Mouse (Mus musculus) hindbrain, embryonic 11.5 days (tissue): ENCODE results near the gene Tmed9. TPM values are rescaled to one million over a fixed set of nuclear protein-coding genes. Genes with fewer than 3 reads are reported as not detected.
"Not testable (repeated sequence)": the region's sequence is repeated elsewhere in the genome, so short reads cannot be mapped to it uniquely, and the experiment has no call there.

Experiments
- ATAC-seq: fragments of 200-750 bp; cut with Nextera tagmentation; 2 replicates; pipeline ENCODE4 v1.8.0; 2017; ENCODE audit warnings: mild to moderate bottlenecking, moderate TSS enrichment, moderate library complexity; ENCODE audit not compliant: low FRiP score
- DNase-seq: peaks from one replicate; pipeline ENCODE4 v3.0.0-alpha.2; 2015; ENCODE audit warnings: low spot score
- H3K27ac ChIP-seq: fragments of 300-500 bp; sonication (generic); 2 replicates; pipeline ENCODE4 v1.5.1; 2014; ENCODE audit warnings: mild to moderate bottlenecking, low read depth, low read length
- H3K27me3 ChIP-seq: fragments of 300-500 bp; sonication (generic); 2 replicates; pipeline ENCODE4 v1.6.1; 2014; ENCODE audit warnings: mild to moderate bottlenecking, low read length, moderate library complexity, mixed read lengths; ENCODE audit not compliant: control insufficient read depth, insufficient read depth
- H3K36me3 ChIP-seq: fragments of 300-500 bp; sonication (generic); 2 replicates; pipeline ENCODE4 v1.6.1; 2014; ENCODE audit warnings: mild to moderate bottlenecking, low read length, moderate library complexity, mixed read lengths; ENCODE audit not compliant: control insufficient read depth, insufficient read depth
- H3K4me1 ChIP-seq: fragments of 300-500 bp; sonication (generic); replicated peaks from 2 replicates; pipeline ENCODE4 v1.6.1; 2014; ENCODE audit warnings: low read length, mixed read lengths; ENCODE audit not compliant: control insufficient read depth, insufficient read depth
- H3K4me2 ChIP-seq: fragments of 300-500 bp; sonication (generic); replicated peaks from 2 replicates; pipeline ENCODE4 v1.6.1; 2014; ENCODE audit warnings: mild to moderate bottlenecking, low read depth, low read length
- H3K4me3 ChIP-seq: fragments of 300-500 bp; sonication (generic); 2 replicates; pipeline ENCODE4 v1.5.1; 2014; ENCODE audit warnings: low read depth, low read length
- H3K9ac ChIP-seq: fragments of 300-500 bp; sonication (generic); 2 replicates; pipeline ENCODE4 v1.6.1; 2014; ENCODE audit warnings: low read depth, low read length
- H3K9me3 ChIP-seq: fragments of 300-500 bp; sonication (generic); 2 replicates; pipeline ENCODE4 v1.6.1; 2016; ENCODE audit warnings: low read length; ENCODE audit not compliant: control insufficient read depth
- WGBS: fragments of 180-500 bp; shearing (Covaris S2); extraction: QIAGEN DNeasy Blood & Tissue Kit; methylation state at CpG from one replicate; pipeline ENCODE4 v1.1.7; 2014; 5-methylcytosine and 5-hydroxymethylcytosine counted together
- polyA plus RNA-seq: library from polyadenylated mRNA; unstranded; fragments of >200 nt; fragmentation: Nextera tagmentation; extraction: Ambion mirVana; gene quantifications from 2 replicates; pipeline ENCODE4 v1.2.1, GENCODE M21; 2014

The Tmed9 gene
- polyA plus RNA-seq, 1 experiment from 2014 or later, result 63.8 TPM

GRCm38 (mm10) chr13:55549061-55549460 lies 24.5 kb upstream of the Tmed9 start:
- no peak overlapping the region for H3K27ac ChIP-seq
- H3K9ac ChIP-seq, result no peak overlapping the region
- WGBS, result 92% methylated on average over 15 of the region's 15 CpGs
- no peak overlapping the region for H3K4me2 ChIP-seq
- H3K27me3 ChIP-seq, result no peaks in the 10 kb centered on the region
- ATAC-seq (no peak), DNase-seq (no peak)
- H3K4me1 ChIP-seq, result no peaks in the 10 kb centered on the region
- H3K9me3 ChIP-seq, result no peaks in the 10 kb centered on the region
- H3K4me3 ChIP-seq, result no peak overlapping the region
- H3K36me3 ChIP-seq, result peaks cover 2% of the 10 kb centered on the region; the same call in 1 of the 2 replicates

GRCm38 (mm10) chr13:55555921-55556320 lies 17.6 kb upstream of the Tmed9 start:
- no peak overlapping the region for H3K4me3 ChIP-seq
- no peak overlapping the region for H3K9ac ChIP-seq
- no peak overlapping the region for H3K4me2 ChIP-seq
- ATAC-seq (no peak), DNase-seq (no peak)
- WGBS, result 95% methylated on average over 9 of the region's 9 CpGs
- no peak overlapping the region for H3K27ac ChIP-seq
- no peaks in the 10 kb centered on the region for H3K9me3 ChIP-seq
- H3K4me1 ChIP-seq, result no peaks in the 10 kb centered on the region
- H3K36me3 ChIP-seq, result peaks cover 2% of the 10 kb centered on the region; the same call in 1 of the 2 replicates
- H3K27me3 ChIP-seq, result no peaks in the 10 kb centered on the region

GRCm38 (mm10) chr13:55557499-55557898 lies 16.0 kb upstream of the Tmed9 start:
- Histone ChIP-seq H3K4me2 (no peak overlapping the region), H3K27ac (no peak overlapping the region), H3K27me3 (no peaks in the 10 kb centered on the region), H3K36me3 (peaks cover 2% of the 10 kb centered on the region; the same call in 1 of the 2 replicates), H3K4me1 (no peaks in the 10 kb centered on the region), H3K9ac (no peak overlapping the region), H3K4me3 (no peak overlapping the region), H3K9me3 (no peaks in the 10 kb centered on the region)
- DNase-seq (no peak), ATAC-seq (no peak)
- WGBS, result 96% methylated on average over 6 of the region's 6 CpGs

GRCm38 (mm10) chr13:55563266-55563879 lies 10.2 kb upstream of the Tmed9 start:
- 81% methylated on average over 7 of the region's 7 CpGs for whole genome bisulfite sequencing
- no peak for DNase-seq
- Histone ChIP-seq H3K4me2 (no peak overlapping the region), H3K27ac (no peak overlapping the region), H3K4me1 (no peaks in the 10 kb centered on the region), H3K27me3 (no peaks in the 10 kb centered on the region), H3K4me3 (no peak overlapping the region), H3K36me3 (no peaks in the 10 kb centered on the region), H3K9me3 (no peaks in the 10 kb centered on the region), H3K9ac (no peak overlapping the region)
- no peak for ATAC-seq

- H3K9me3 ChIP-seq, result no peaks in the 10 kb centered on the region
- DNase-seq (no peak), ATAC-seq (no peak)
- H3K9ac ChIP-seq, result no peak overlapping the region
- no peaks in the 10 kb centered on the region for H3K27me3 ChIP-seq
- no peak overlapping the region for H3K4me3 ChIP-seq
- 89% methylated on average over 6 of the region's 6 CpGs for WGBS
- H3K27ac ChIP-seq, result no peak overlapping the region
- H3K4me2 ChIP-seq, result no peak overlapping the region
- peaks cover 3% of the 10 kb centered on the region; the same call in 1 of the 2 replicates for H3K4me1 ChIP-seq
- no peaks in the 10 kb centered on the region for H3K36me3 ChIP-seq
Observed at GRCm38 (mm10) chr13:55567001-55567400, 6.5 kb upstream of the Tmed9 start.

- WGBS, result 86% methylated on average over 2 of the region's 2 CpGs
- Histone ChIP-seq H3K4me1 (peaks cover 3% of the 10 kb centered on the region; the same call in 1 of the 2 replicates), H3K4me2 (no peak overlapping the region), H3K4me3 (no peak overlapping the region), H3K27ac (no peak overlapping the region), H3K9ac (no peak overlapping the region), H3K36me3 (no peaks in the 10 kb centered on the region), H3K27me3 (no peaks in the 10 kb centered on the region), H3K9me3 (no peaks in the 10 kb centered on the region)
- DNase-seq, result no peak
- no peak for ATAC-seq
Observed at GRCm38 (mm10) chr13:55567949-55568348, 5.6 kb upstream of the Tmed9 start.

- H3K9ac ChIP-seq, H3K4me1 ChIP-seq, ATAC-seq, H3K9me3 ChIP-seq, DNase-seq, H3K4me3 ChIP-seq, H3K27me3 ChIP-seq, H3K4me2 ChIP-seq, H3K27ac ChIP-seq, H3K36me3 ChIP-seq: not testable (repeated sequence)
- 94% methylated on average over 4 of the region's 4 CpGs for WGBS
Observed at GRCm38 (mm10) chr13:55568524-55568923, 5.0 kb upstream of the Tmed9 start.

- peak overlapping the region; percentile 93 for H3K4me3 ChIP-seq
- peaks cover 3% of the 10 kb centered on the region; the same call in 1 of the 2 replicates for H3K4me1 ChIP-seq
- no peaks in the 10 kb centered on the region for H3K9me3 ChIP-seq
- H3K9ac ChIP-seq, result peak overlapping the region; percentile 98
- peak overlapping the region; percentile 18; the same call in 1 of the 2 replicates for H3K27ac ChIP-seq
- ATAC-seq (no peak), DNase-seq (peak; percentile 36)
- no peaks in the 10 kb centered on the region for H3K27me3 ChIP-seq
- no peaks in the 10 kb centered on the region for H3K36me3 ChIP-seq
- 10% methylated on average over 16 of the region's 16 CpGs for WGBS
- peak overlapping the region; percentile 93 for H3K4me2 ChIP-seq
Observed at GRCm38 (mm10) chr13:55569726-55570285, 3.7 kb upstream of the Tmed9 start.
